Mouse (Mus musculus) heart, adult 8-10 months (tissue): ENCODE results near the gene Slc25a26. TPM values are rescaled to one million over a fixed set of nuclear protein-coding genes. Genes with fewer than 3 reads are reported as not detected.

Experiments
- DNase-seq: peaks from one replicate; pipeline ENCODE4 v3.0.0; 2022; ENCODE audit warnings: low spot score
- total RNA-seq, 4 experiments: library from RNA; stranded (reverse); gene quantifications; 2 replicates each; pipeline ENCODE4 v1.2.4; 2022

Slc25a26 gene
- total RNA-seq, 4 experiments from 2014 or later: 19.1 to 24.9 (median 23.6) TPM

GRCm38 (mm10) chr6:94599016-94599415 is 98.9 kb downstream of the Slc25a26 start:
- no peak for DNase-seq

- DNase-seq: peak; percentile 62
These were observed 101.0 kb downstream of the Slc25a26 start for GRCm38 (mm10) chr6:94601101-94601500.

DNA sequence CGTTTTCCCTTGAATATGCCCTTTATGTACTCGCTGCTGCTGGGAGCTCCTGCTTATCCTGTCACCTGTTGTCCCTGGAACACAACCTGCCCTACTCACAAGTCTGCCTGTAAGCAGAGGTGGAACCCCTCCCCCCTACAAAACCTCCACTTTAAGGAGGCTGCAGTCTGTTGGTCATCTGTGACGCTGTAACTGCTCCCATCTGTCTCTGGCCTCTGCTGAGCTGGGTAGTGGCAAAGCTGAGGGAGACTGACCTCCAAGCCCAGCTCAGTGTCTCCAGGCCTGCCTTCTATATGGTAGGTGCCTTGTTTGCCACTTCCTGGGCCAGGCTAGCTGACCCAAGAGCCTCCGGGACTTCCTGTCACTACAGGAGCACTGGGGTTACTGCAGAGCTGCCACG is 101.7 kb downstream of the Slc25a26 start:
- no peak for DNase-seq

DNA sequence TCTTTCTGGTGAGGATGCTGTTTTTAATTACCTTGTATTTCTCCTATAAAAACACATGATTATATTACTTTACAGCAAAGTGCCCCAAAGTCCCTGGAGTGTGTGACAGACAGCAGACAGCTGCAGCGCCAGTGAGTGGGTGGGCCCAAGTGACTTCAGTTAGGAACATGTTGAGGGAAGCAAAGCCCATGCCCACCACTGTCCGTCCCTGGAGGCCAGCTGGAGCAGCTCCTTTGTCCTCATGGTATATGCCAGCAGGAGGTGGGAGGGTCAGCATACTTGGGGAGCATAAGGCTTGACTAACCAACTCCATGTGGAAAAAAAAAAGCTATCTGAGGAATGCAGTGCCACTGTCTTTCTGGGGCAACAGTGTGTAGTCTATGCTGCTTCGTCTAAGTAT is 103.9 kb downstream of the Slc25a26 start:
- DNase-seq: no peak

DNA sequence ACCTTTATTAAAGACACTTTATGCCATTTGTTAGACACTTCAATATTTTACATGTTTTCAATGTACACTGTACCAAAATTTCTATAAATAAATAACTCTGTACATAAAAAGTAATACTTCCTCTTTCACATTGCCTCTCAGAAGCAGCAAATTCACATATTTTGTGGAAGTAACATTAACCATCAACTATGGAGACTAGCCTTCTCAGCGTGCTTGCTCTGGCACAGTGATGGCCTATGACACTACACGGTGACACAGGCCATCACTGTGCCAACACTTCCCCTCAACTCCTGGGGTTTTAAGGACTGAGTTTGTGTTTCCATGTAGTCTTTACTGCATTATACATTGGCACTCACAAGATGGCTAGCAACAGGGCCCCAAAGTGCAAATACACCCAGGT is 104.4 kb downstream of the Slc25a26 start:
- no peak for DNase-seq

- no peak for DNase-seq
These were observed 113.2 kb downstream of the Slc25a26 start for GRCm38 (mm10) chr6:94613235-94613895.

GRCm38 (mm10) chr6:94614346-94614745 is 114.2 kb downstream of the Slc25a26 start:
- no peak for DNase-seq

DNA sequence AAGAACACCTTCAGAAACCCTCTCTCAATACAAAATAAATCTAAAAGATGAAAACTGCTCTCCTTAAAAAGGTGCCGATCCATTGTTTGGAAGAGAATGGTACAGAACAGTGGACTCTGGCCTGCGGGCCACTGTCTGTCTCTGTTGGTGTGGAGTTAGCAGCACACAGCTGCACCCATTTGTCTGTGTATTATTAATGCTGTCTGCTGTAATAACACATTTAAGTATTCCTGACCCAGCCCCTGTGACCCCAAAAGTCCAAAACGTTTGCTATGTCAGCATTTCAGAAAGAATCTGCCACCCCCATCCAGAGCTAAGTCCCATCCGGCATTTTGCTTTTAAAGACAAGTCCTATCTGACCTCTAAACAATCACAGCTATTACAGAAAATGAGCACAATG is 115.8 kb downstream of the Slc25a26 start:
- no peak for DNase-seq

- DNase-seq: no peak
These were observed 118.5 kb downstream of the Slc25a26 start for GRCm38 (mm10) chr6:94618671-94619070.

DNA sequence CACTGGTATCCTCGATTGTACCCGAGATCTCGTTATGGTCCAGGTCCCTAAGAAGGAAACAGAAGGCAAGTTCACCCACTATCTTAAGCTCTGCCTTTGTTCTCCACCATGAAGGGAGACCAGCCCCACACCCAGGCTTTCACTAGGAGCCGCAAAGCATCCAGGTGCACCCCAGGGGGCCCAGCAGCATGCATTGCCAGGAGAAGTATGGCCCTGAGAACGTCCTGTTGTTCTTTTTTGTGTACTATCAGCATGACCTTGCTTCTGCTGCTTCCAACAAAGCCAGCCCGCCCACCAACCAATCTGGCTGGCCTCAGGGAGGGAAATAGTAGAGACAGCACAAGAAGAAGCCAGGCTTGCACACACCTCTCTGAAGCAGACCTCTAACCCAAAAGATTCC is 120.2 kb downstream of the Slc25a26 start:
- no peak for DNase-seq

- DNase-seq: peak; percentile 70
These were observed 120.7 kb downstream of the Slc25a26 start for GRCm38 (mm10) chr6:94620801-94621301.

- peak; percentile 76 for DNase-seq
These were observed 122.9 kb downstream of the Slc25a26 start for GRCm38 (mm10) chr6:94622983-94623382.

GRCm38 (mm10) chr6:94624543-94624942 is 124.4 kb downstream of the Slc25a26 start:
- DNase-seq: no peak

- DNase-seq: no peak
These were observed 125.8 kb downstream of the Slc25a26 start for GRCm38 (mm10) chr6:94625896-94626295.

GRCm38 (mm10) chr6:94626807-94627206 is 126.7 kb downstream of the Slc25a26 start:
- no peak for DNase-seq

GRCm38 (mm10) chr6:94627714-94628595 is 127.8 kb downstream of the Slc25a26 start:
- DNase-seq: no peak

GRCm38 (mm10) chr6:94628787-94629186 is 128.7 kb downstream of the Slc25a26 start:
- DNase-seq: no peak

DNA sequence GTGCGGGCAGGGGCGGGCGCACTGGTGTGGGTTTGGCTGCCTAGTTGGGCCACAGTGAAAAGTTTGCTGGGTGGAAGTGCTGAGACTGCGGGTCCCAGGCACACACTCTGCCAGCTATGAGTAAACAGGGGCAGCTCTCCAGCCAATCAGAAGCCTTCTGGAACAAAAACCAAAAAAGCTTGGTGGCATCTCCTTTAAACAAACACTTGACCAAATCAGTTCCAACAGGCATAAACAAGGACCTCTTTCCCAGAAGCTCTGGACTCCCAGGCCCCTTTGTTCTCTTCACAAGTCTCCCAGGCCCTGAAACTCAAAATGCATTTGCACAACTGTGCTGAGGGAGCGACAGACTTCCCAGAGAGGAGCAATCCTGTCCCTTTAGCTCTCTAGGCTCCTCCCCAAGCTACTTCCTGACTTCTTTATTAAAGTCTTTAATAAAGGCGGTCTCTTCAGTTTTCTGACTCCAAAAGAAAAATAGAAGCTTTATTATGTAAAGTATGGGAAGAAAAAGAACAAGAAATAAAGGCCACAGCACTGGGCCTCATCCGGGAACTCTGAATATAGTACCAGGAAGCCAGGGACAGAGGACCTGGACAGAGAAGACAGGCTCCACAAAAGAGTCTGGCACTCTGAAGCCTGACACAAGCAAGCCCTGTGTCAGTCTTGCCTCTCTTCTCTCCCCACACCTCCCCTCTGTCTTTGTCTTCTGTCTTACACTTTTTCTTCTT is 131.1 kb downstream of the Slc25a26 start:
- DNase-seq: no peak

DNA sequence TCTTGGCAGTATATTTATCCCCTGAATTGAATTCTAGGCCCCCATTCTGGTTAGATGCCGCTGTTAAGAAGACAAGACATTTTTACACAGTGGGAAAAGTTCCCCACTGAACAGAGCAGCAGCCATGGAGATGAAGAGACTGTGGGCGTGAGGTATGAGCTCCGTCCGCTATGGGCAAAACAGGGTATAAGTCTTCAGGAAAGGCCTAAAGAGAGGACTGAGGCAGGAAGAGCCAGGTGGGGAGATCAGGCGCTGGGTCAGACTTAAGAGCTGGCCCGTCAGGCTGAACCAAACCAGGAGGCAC is 131.6 kb downstream of the Slc25a26 start:
- DNase-seq: no peak

GRCm38 (mm10) chr6:94634274-94634673 is 134.1 kb downstream of the Slc25a26 start:
- DNase-seq: no peak

DNA sequence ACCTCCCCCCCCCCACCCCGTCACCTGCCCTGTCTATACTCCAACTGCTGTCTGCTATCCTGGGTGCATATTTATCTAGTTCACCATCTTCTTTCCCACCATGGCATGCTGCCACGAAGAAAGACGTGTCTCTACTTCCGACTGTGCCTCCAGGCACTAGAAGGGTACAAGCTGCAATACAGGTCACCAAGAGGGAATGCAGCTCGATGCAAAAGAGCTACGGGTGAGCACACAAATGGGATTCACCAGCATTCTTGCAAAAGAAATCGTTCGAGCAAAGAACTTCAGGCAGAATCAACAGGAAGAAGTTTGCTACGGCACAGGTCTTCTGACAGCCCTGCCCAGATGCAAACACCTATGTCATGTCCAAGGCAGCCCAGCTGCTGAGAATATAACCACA is 134.6 kb downstream of the Slc25a26 start:
- DNase-seq: no peak

GRCm38 (mm10) chr6:94635343-94635742 is 135.2 kb downstream of the Slc25a26 start:
- DNase-seq: no peak
